Mouse (Mus musculus) embryonic facial prominence, embryonic 13.5 days (tissue): ENCODE results near the gene Taf8. TPM values are rescaled to one million over a fixed set of nuclear protein-coding genes. Genes with fewer than 3 reads are reported as not detected.
"Not testable (repeated sequence)": the region's sequence is repeated elsewhere in the genome, so short reads cannot be mapped to it uniquely, and the experiment has no call there.

Source experiments
- ATAC-seq: fragments of 200-750 bp; cut with Nextera tagmentation; 2 replicates; pipeline ENCODE4 v1.8.0; 2017; ENCODE audit warnings: low read depth; ENCODE audit not compliant: insufficient number of reproducible peaks, insufficient read depth, low FRiP score, low TSS enrichment
- H3K27ac ChIP-seq: fragments of 300-500 bp; sonication (generic); 2 replicates; pipeline ENCODE4 v1.5.1; 2015; ENCODE audit warnings: moderate library complexity, mild to moderate bottlenecking, inconsistent platforms
- H3K27me3 ChIP-seq: fragments of 300-500 bp; sonication (generic); 2 replicates; pipeline ENCODE4 v1.6.1; 2015; ENCODE audit warnings: mild to moderate bottlenecking, inconsistent platforms
- H3K36me3 ChIP-seq: fragments of 300-500 bp; sonication (generic); 2 replicates; pipeline ENCODE4 v1.6.1; 2015; ENCODE audit warnings: mild to moderate bottlenecking, inconsistent platforms
- H3K4me1 ChIP-seq: fragments of 300-500 bp; sonication (generic); 2 replicates; pipeline ENCODE4 v1.6.1; 2015; ENCODE audit warnings: inconsistent platforms
- H3K4me2 ChIP-seq: fragments of 300-500 bp; sonication (generic); 2 replicates; pipeline ENCODE4 v1.6.1; 2015; ENCODE audit warnings: moderate library complexity, mild to moderate bottlenecking, inconsistent platforms
- H3K4me3 ChIP-seq: fragments of 300-500 bp; sonication (generic); 2 replicates; pipeline ENCODE4 v1.5.1; 2015; ENCODE audit warnings: mild to moderate bottlenecking, inconsistent platforms
- H3K9ac ChIP-seq: fragments of 300-500 bp; sonication (generic); 2 replicates; pipeline ENCODE4 v1.6.1; 2015; ENCODE audit warnings: mild to moderate bottlenecking, inconsistent platforms
- H3K9me3 ChIP-seq: fragments of 300-500 bp; sonication (generic); 2 replicates; pipeline ENCODE4 v1.6.1; 2016; ENCODE audit warnings: inconsistent platforms
- WGBS: fragments of 180-500 bp; shearing (Covaris S2); methylation state at CpG from one replicate; pipeline ENCODE4 v1.1.7; 2015; ENCODE audit warnings: mixed read lengths; 5-methylcytosine and 5-hydroxymethylcytosine counted together
- polyA plus RNA-seq: library from polyadenylated mRNA; unstranded; fragments of >200 nt; fragmentation: Nextera tagmentation; extraction: Ambion mirVana; gene quantifications from 2 replicates; pipeline ENCODE4 v1.2.1, GENCODE M21; 2015

The Taf8 gene
- polyA plus RNA-seq, 1 experiment from 2014 or later, result 38.1 TPM

DNA sequence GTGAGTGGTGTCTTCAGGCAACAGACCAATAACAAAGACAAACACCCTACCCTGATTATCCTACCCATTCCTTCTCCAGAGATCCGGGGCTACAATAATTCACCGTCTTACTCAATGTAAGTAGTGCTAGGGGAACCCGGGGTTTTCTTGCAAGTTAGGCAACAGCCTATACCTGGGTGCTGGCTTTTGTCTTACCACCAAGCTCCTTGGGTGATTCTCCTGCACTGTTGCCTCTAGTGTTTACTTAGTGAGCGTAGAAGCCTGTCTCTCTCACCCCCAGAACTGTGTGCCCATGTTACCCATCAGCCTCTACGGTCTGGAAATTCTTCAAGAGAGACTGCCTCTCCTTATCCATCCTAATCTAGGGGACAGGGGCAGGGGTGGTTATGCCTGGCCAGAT lies 2.1 kb upstream of the Taf8 start:
- Histone ChIP-seq H3K4me3 (peak overlapping the region; percentile 45), H3K9me3 (no peaks in the 10 kb centered on the region), H3K27ac (0 out of 2 replicates have a peak overlapping the region, but pooled peaks have one; percentile 33), H3K4me2 (peak overlapping the region; percentile 72), H3K27me3 (no peaks in the 10 kb centered on the region), H3K4me1 (peaks cover 47% of the 10 kb centered on the region), H3K9ac (peak overlapping the region; percentile 75), H3K36me3 (peaks cover 14% of the 10 kb centered on the region)
- ATAC-seq, result no peak
- 69% methylated on average over 5 of the region's 5 CpGs for WGBS

DNA sequence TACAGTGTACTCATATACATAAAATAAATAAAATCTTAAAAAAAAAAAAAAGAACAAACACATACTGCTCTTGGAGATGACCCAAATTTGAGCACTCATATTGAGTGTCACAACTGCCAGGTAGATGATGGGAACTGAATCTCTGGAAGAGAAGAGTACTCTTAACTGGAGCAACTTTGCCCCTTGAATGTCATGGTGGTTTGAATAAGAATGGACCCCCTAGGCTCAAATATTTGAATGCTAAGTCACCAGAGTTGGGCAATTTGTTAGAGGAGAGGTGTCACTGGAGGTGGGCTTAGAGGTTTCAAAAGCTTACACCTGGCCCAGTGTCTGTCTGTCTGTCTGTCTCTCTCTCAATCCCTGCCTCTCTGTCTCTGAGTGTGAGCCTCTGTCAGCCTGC lies 1.6 kb upstream of the Taf8 start:
- Histone ChIP-seq H3K4me1 (peaks cover 43% of the 10 kb centered on the region), H3K27me3 (no peaks in the 10 kb centered on the region), H3K4me3 (no peak overlapping the region), H3K9me3 (no peaks in the 10 kb centered on the region), H3K4me2 (no peak overlapping the region), H3K9ac (no peak overlapping the region), H3K27ac (no peak overlapping the region), H3K36me3 (peaks cover 19% of the 10 kb centered on the region)
- no peak for ATAC-seq

DNA sequence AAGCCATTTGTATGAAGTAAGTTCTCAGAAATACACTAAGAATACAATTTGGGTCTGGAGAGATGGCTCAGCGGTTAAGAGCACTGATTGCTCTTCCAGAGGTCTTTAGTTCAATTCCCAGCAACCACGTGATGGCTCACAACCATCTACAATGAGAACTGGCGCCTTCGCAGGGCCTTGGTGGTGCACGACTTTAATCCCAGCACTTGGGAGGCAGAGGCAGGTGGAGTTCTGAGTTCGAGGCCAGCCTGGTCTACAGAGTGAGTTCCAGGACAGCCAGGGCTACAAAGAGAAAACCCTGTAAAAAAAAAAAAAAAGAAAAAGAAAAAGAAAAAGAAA lies 584 bp upstream of the Taf8 start:
- Histone ChIP-seq H3K4me2 (peak overlapping the region; percentile 92), H3K4me1 (peaks cover 36% of the 10 kb centered on the region), H3K36me3 (peaks cover 27% of the 10 kb centered on the region), H3K4me3 (peak overlapping the region; percentile 67; the same call in 1 of the 2 replicates)
- ATAC-seq, H3K9ac ChIP-seq, H3K9me3 ChIP-seq, H3K27ac ChIP-seq, H3K27me3 ChIP-seq: not testable (repeated sequence)
- WGBS, result 73% methylated on average over 6 of the region's 6 CpGs

DNA sequence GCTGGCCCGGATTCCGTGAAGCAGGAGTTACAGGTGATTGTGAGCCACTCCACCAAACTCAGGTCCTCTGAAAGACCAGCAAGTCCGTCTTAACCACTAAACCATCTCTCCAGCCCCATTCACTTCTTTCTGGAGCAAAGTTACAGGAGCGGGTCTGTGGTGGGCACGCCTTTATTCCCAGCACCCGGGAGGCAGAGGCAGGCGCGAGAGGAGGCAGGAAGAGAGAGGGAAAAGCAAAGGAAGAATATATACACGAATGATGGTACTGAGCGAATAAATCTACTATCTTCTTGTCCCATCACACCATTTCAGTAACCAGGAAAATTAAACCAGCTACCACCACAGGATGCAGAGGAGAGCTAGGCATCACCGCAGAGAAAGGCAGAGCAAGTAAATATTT lies 561 bp downstream of the Taf8 start:
- H3K36me3 ChIP-seq, result peaks cover 37% of the 10 kb centered on the region
- H3K4me1 ChIP-seq, result peaks cover 31% of the 10 kb centered on the region
- peak overlapping the region; percentile 83 for H3K9ac ChIP-seq
- no peaks in the 10 kb centered on the region for H3K27me3 ChIP-seq
- H3K9me3 ChIP-seq, result no peaks in the 10 kb centered on the region
- 9% methylated on average over 11 of the region's 11 CpGs for WGBS
- peak overlapping the region; percentile 67 for H3K4me3 ChIP-seq
- peak overlapping the region; percentile 84 for H3K27ac ChIP-seq
- ATAC-seq, result no peak
- peak overlapping the region; percentile 92 for H3K4me2 ChIP-seq

DNA sequence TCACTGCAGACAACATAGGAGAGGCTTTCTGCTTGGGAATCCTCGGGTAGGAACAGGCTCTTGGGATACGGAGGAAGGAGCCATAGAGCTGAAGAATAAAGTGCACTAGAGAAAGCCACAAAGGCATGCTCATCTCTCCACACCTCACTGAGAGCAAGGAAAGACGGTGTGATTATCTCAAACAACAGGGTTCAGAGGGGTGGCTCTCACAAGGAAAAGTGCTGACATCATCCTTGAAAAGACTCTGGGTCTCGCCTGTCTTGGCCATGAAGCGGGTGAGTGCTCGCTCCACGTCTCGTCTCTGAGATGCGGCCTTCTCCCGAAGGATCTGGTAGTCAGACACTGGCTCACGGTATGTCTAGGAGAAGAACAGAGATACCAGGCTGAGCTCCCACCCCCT lies 8.0 kb downstream of the Taf8 start:
- H3K27me3 ChIP-seq, result no peaks in the 10 kb centered on the region
- H3K9me3 ChIP-seq, result no peaks in the 10 kb centered on the region
- no peaks in the 10 kb centered on the region for H3K4me1 ChIP-seq
- no peak for ATAC-seq
- 93% methylated on average over 11 of the region's 11 CpGs for WGBS
- peaks cover 92% of the 10 kb centered on the region for H3K36me3 ChIP-seq
- H3K9ac ChIP-seq, result no peak overlapping the region
- no peak overlapping the region for H3K4me2 ChIP-seq
- H3K27ac ChIP-seq, result no peak overlapping the region
- H3K4me3 ChIP-seq, result no peak overlapping the region

DNA sequence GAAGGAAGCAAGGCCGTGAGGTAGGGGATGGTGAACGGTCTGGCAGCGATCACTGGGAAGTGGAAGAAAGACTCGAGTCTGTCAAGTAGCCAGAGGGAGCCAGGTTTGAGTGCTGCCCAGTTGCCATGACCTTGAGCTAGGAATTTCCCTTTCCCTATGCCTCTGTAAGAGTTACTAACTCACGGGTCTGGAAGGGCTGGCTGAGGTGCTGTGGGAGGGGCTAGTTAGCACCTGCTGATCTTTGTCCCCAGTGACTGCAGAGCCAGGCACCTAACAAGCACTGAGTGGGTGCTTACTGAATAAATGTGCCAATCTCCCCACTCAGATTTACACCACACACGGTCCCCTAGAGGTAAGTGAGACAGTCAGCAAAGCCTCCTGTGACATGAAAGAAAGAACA lies 8.4 kb downstream of the Taf8 start:
- Histone ChIP-seq H3K9ac (no peak overlapping the region), H3K4me2 (no peak overlapping the region), H3K9me3 (no peaks in the 10 kb centered on the region), H3K36me3 (peaks cover 93% of the 10 kb centered on the region), H3K4me3 (no peak overlapping the region), H3K4me1 (no peaks in the 10 kb centered on the region), H3K27ac (no peak overlapping the region), H3K27me3 (no peaks in the 10 kb centered on the region)
- no peak for ATAC-seq
- 87% methylated on average over 6 of the region's 6 CpGs for WGBS

DNA sequence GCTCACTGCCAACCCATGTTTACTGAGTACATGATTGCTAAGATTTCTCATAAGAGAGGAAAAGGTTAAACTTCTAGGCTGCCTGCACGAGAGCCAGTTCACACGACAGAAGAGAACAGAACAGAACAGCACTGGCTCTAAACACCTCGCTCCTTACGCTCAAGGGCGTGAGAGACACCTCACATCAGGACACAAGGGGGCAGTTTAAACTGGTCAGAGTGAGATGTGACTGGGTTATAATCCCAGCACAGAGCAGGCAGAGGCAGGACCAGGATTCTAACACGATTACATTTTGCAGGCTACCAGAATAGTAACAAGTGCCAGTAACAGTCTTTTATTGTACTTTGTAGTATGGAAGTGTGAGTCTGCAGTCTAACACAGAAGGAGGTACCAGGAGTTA lies 9.4 kb downstream of the Taf8 start:
- Histone ChIP-seq H3K27ac (no peak overlapping the region), H3K4me2 (no peak overlapping the region), H3K36me3 (peaks cover 91% of the 10 kb centered on the region), H3K27me3 (no peaks in the 10 kb centered on the region), H3K9me3 (no peaks in the 10 kb centered on the region), H3K4me1 (no peaks in the 10 kb centered on the region), H3K4me3 (no peak overlapping the region), H3K9ac (no peak overlapping the region)
- 88% methylated on average over 6 of the region's 6 CpGs for WGBS
- no peak for ATAC-seq

DNA sequence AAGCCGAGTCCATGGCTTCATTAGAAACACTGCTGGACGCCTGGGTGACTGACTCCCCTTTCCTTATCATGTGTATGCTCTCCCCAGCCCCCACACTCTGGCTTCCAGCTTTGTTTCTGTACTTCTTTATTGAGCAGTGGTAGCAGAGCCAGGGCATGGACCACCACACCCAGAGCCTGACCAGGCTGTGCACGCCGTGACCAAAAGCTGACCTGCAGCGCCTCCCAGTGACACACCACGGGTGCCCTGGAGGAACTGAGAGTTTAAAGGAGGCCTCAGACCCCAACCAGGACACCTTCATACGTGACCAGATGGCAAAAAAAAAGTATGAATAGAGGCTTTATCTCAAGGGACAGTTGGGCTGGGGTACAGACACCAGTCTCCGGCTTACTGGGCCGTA lies 11.3 kb downstream of the Taf8 start:
- Histone ChIP-seq H3K27me3 (no peaks in the 10 kb centered on the region), H3K9me3 (no peaks in the 10 kb centered on the region), H3K36me3 (peaks cover 74% of the 10 kb centered on the region), H3K9ac (no peak overlapping the region), H3K27ac (no peak overlapping the region), H3K4me2 (no peak overlapping the region), H3K4me3 (no peak overlapping the region), H3K4me1 (peaks cover 13% of the 10 kb centered on the region)
- no peak for ATAC-seq
- 83% methylated on average over 9 of the region's 9 CpGs for WGBS

DNA sequence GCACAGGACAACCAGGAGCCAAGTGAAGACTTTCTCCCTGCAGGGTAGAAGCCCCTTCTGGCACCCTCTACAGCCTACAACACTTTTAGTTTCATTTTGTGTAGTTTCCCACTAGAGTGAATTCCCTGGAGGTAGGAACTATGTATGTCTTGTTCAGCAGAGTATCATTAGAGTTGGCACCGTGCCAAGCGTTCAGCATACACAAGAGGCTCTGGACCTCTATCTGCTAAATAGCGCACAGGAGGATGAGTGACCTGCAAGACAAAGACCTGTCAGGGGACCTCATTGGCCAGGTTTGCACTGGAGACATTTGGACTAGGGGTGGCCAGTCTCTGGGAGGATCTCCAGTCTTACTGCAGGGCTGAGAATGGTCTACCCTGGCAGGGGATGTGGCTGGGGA lies 16.3 kb downstream of the Taf8 start:
- Histone ChIP-seq H3K4me3 (no peak overlapping the region), H3K4me2 (no peak overlapping the region), H3K27ac (peak overlapping the region; percentile 48; the same call in 1 of the 2 replicates), H3K9me3 (no peaks in the 10 kb centered on the region), H3K36me3 (peaks cover 26% of the 10 kb centered on the region), H3K9ac (no peak overlapping the region), H3K4me1 (peaks cover 29% of the 10 kb centered on the region), H3K27me3 (no peaks in the 10 kb centered on the region)
- ATAC-seq, result no peak
- 78% methylated on average over 3 of the region's 3 CpGs for WGBS

DNA sequence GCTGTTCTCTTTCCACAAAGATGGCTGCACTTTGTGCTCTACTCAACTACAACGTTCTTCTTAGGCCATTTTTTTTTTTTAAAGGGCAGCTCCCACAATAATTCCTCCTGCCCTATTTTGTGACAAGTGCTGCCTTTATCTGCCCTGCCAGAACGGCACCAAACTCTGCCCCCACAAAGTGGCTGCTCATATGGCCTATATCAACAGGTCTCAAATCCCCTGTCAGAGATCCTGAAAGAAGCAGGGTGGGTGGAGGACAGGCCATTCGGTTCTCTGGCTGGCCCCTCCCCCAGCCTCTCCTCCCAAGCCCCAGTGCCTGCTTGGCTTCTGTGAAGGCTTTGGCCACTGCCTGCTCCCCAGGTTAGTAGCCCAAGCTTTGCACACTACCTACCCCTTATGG lies 17.1 kb downstream of the Taf8 start:
- no peak overlapping the region for H3K4me3 ChIP-seq
- peak overlapping the region; percentile 58 for H3K27ac ChIP-seq
- peaks cover 18% of the 10 kb centered on the region for H3K36me3 ChIP-seq
- H3K4me2 ChIP-seq, result no peak overlapping the region
- WGBS, result 5% methylated on average over 3 of the region's 3 CpGs
- no peak overlapping the region for H3K9ac ChIP-seq
- H3K4me1 ChIP-seq, result peaks cover 29% of the 10 kb centered on the region
- no peaks in the 10 kb centered on the region for H3K9me3 ChIP-seq
- no peak for ATAC-seq
- no peaks in the 10 kb centered on the region for H3K27me3 ChIP-seq

DNA sequence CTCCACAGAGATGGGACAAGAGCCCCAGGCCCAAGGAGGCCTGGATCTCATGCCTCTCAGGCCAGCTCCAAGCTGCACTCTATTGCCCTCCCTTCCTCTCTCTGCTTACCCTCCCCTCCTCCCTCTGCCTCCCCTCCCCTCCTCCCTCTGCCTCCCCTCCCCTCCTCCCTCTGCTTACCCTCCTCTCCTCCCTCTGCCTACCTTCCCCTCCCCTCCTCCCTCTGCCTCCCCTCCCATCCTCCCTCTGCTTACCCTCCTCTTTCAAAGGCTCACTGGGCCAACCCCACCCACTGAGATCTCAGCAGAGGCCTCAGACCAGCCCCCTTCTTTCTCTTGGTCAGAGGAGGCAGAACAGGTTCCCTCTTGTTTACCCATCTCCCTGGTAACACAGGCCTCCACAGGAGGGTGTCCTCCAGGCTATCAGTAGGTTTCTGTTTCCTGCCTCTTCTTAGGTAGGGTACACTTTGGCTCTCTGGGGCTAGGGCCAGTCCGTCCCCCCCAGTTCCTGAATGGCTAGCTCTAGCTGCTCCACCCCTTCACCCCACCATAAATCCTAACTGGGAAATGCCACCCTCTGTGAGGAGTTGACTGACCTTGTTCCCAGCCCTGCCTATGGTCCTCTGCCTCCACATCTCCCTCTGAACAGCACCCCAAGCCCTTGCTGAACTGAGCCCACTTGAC lies 17.7 kb downstream of the Taf8 start:
- Histone ChIP-seq H3K27me3 (no peaks in the 10 kb centered on the region), H3K27ac (peak overlapping the region; percentile 58), H3K9ac (no peak overlapping the region), H3K36me3 (peaks cover 12% of the 10 kb centered on the region), H3K9me3 (no peaks in the 10 kb centered on the region), H3K4me1 (peaks cover 29% of the 10 kb centered on the region), H3K4me2 (no peak overlapping the region), H3K4me3 (no peak overlapping the region)
- peak; percentile 59; the same call in 1 of the 2 replicates for ATAC-seq
- WGBS, result 18% methylated on average over 1 of the region's 1 CpGs

DNA sequence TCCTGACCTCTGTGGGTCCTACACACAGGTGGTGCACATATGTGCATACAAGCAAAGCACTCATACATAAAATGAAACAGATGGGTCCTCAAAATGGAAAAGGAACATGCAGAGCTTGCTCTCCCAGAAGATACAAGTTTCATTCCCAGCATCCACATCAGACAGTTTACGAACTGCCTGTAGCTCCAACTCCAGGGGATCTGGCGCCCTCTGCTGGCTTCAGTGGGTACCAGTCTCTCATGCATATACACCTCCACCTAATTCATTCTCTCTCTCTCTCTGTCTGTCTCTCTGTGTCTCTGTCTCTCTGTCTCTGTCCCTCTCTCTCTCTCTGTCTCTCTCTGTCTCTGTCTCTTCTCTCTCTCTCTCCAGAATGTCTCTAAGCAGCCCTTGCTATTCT lies 19.7 kb downstream of the Taf8 start:
- Histone ChIP-seq H3K27me3 (no peaks in the 10 kb centered on the region), H3K9ac (no peak overlapping the region), H3K36me3 (no peaks in the 10 kb centered on the region), H3K4me2 (no peak overlapping the region), H3K9me3 (no peaks in the 10 kb centered on the region), H3K4me1 (peaks cover 27% of the 10 kb centered on the region), H3K27ac (no peak overlapping the region), H3K4me3 (no peak overlapping the region)
- no peak for ATAC-seq
- 35% methylated on average over 2 of the region's 2 CpGs for WGBS
